12 mouse cellular contexts compared by ENCODE assay signal in genomic region chr5:128443848-128444247, GRCm38 (mm10). TPM values are rescaled to one million over a fixed set of nuclear protein-coding genes. Genes with fewer than 3 reads are reported as not detected.
DNase-seq lines count a peak whose midpoint lies in the region; ATAC-seq and TF ChIP-seq lines count a peak whose summit lies in the region.
"Had no signal": no experiment of that assay in that cellular context is flagged by ENCODE, and none has a peak within 500 bp of the region (broad histone marks: within the 10 kb centered on the region; RNA-seq: fewer than 3 reads in every experiment).

No protein-coding gene starts in this region.

- no peak for ATAC-seq in kidney, embryonic 15.5 days (replicated peaks; ENCODE audit: low FRiP score)
- no peak for ATAC-seq in embryonic facial prominence, embryonic 12.5 days (ENCODE audit: insufficient number of reproducible peaks, insufficient read depth, low FRiP score, low TSS enrichment)
- no peak for ATAC-seq in hindbrain, embryonic 15.5 days (ENCODE audit: low FRiP score, low read depth)
- no peak for ATAC-seq in midbrain, postnatal 0 days (ENCODE audit: low FRiP score)

- no peaks in the 10 kb centered on the region for H3K9me3 ChIP-seq in kidney, embryonic 15.5 days (replicated peaks)
- no peaks in the 10 kb centered on the region for H3K9me3 ChIP-seq in embryonic facial prominence, embryonic 12.5 days
- no peaks in the 10 kb centered on the region for H3K9me3 ChIP-seq in hindbrain, embryonic 15.5 days
- no peaks in the 10 kb centered on the region for H3K9me3 ChIP-seq in midbrain, postnatal 0 days (ENCODE audit: low read length)
- H3K9me3 ChIP-seq: liver, embryonic 13.5 days had no signal

- H3K36me3 ChIP-seq in kidney, embryonic 15.5 days: no peaks in the 10 kb centered on the region
- H3K36me3 ChIP-seq in embryonic facial prominence, embryonic 12.5 days: no peaks in the 10 kb centered on the region
- H3K36me3 ChIP-seq in hindbrain, embryonic 15.5 days: no peaks in the 10 kb centered on the region
- H3K36me3 ChIP-seq in midbrain, postnatal 0 days (ENCODE audit: insufficient read depth, low read length): no peaks in the 10 kb centered on the region
- H3K36me3 ChIP-seq: liver, embryonic 13.5 days had no signal

- H3K4me3 ChIP-seq in kidney, embryonic 15.5 days (replicated peaks): 0 out of 2 replicates have a peak overlapping the region, but pooled peaks have one; percentile 1
- H3K4me3 ChIP-seq in embryonic facial prominence, embryonic 12.5 days: 0 out of 2 replicates have a peak overlapping the region, but pooled peaks have one; percentile 6
- H3K4me3 ChIP-seq in hindbrain, embryonic 15.5 days: peak overlapping the region; percentile 9; the same call in 1 of the 2 replicates
- H3K4me3 ChIP-seq in midbrain, postnatal 0 days (ENCODE audit: low read depth, low read length): no peak overlapping the region; the same call in 1 of the 2 replicates
- H3K4me3 ChIP-seq in gastrocnemius, adult 2 months: no peak overlapping the region
- H3K4me3 ChIP-seq: liver, embryonic 13.5 days had no signal

- no peak for DNase-seq in kidney, postnatal 4 days
- no peak for DNase-seq in midbrain, postnatal 0 days (ENCODE audit: low spot score)
- no peak for DNase-seq in spleen, postnatal 14 days (ENCODE audit: low spot score in 2 of 2)
- DNase-seq in gastrocnemius, adult 2 months: no peak
- DNase-seq in adrenal gland, postnatal 10 days: no peak
- DNase-seq: cerebellum, adult 11-12 months; kidney, postnatal 36 days; liver, embryonic 13.5 days; right cerebral cortex, postnatal 14 days had no signal

- peaks cover 70% of the 10 kb centered on the region for H3K27me3 ChIP-seq in kidney, embryonic 15.5 days
- H3K27me3 ChIP-seq in embryonic facial prominence, embryonic 12.5 days: peaks cover 53% of the 10 kb centered on the region
- peaks cover 34% of the 10 kb centered on the region for H3K27me3 ChIP-seq in hindbrain, embryonic 15.5 days
- H3K27me3 ChIP-seq in midbrain, postnatal 0 days (ENCODE audit: insufficient read depth, low read length): peaks cover 18% of the 10 kb centered on the region; the same call in 1 of the 2 replicates

- 47% methylated on average over 4 of the region's 4 CpGs for WGBS in kidney, embryonic 15.5 days
- 39% methylated on average over 4 of the region's 4 CpGs for WGBS in embryonic facial prominence, embryonic 12.5 days
- WGBS in hindbrain, embryonic 15.5 days: 47% methylated on average over 4 of the region's 4 CpGs
- WGBS in midbrain, postnatal 0 days: 24% methylated on average over 4 of the region's 4 CpGs

- TF ChIP-seq CTCF in midbrain, postnatal 0 days (IDR thresholded peaks at IDR 0.05): no peak
- TF ChIP-seq CTCF in gastrocnemius, adult 2 months (IDR thresholded peaks at IDR 0.05): no peak

- no peak overlapping the region for H3K27ac ChIP-seq in kidney, embryonic 15.5 days
- no peak overlapping the region for H3K27ac ChIP-seq in embryonic facial prominence, embryonic 12.5 days
- no peak overlapping the region for H3K27ac ChIP-seq in hindbrain, embryonic 15.5 days (replicated peaks)
- H3K27ac ChIP-seq in midbrain, postnatal 0 days (ENCODE audit: low read depth, low read length): no peak overlapping the region
- H3K27ac ChIP-seq in gastrocnemius, adult 2 months: no peak overlapping the region
- H3K27ac ChIP-seq: liver, embryonic 13.5 days had no signal

- H3K4me2 ChIP-seq in kidney, embryonic 15.5 days: no peak overlapping the region
- peak overlapping the region; percentile 30; the same call in 1 of the 2 replicates for H3K4me2 ChIP-seq in embryonic facial prominence, embryonic 12.5 days (replicated peaks)
- H3K4me2 ChIP-seq in hindbrain, embryonic 15.5 days: peak overlapping the region; percentile 46
- H3K4me2 ChIP-seq in midbrain, postnatal 0 days (ENCODE audit: low read depth, low read length, poor library complexity, severe bottlenecking): peak overlapping the region; percentile 52
- H3K4me2 ChIP-seq: liver, embryonic 13.5 days had no signal

- H3K4me1 ChIP-seq in kidney, embryonic 15.5 days: no peaks in the 10 kb centered on the region
- H3K4me1 ChIP-seq in embryonic facial prominence, embryonic 12.5 days: peaks cover 6% of the 10 kb centered on the region; the same call in 1 of the 2 replicates
- peaks cover 5% of the 10 kb centered on the region; the same call in 1 of the 2 replicates for H3K4me1 ChIP-seq in hindbrain, embryonic 15.5 days (replicated peaks)
- H3K4me1 ChIP-seq in midbrain, postnatal 0 days (ENCODE audit: insufficient read depth, low read length): no peaks in the 10 kb centered on the region
- H3K4me1 ChIP-seq: liver, embryonic 13.5 days had no signal

- intact Hi-C loops in gastrocnemius, adult 2 months (cut with DNase I): no loop called here

- H3K9ac ChIP-seq in kidney, embryonic 15.5 days: no peak overlapping the region
- H3K9ac ChIP-seq in embryonic facial prominence, embryonic 12.5 days: no peak overlapping the region
- H3K9ac ChIP-seq in hindbrain, embryonic 15.5 days: no peak overlapping the region
- H3K9ac ChIP-seq in midbrain, postnatal 0 days (replicated peaks; ENCODE audit: low read length, poor library complexity, severe bottlenecking): no peak overlapping the region
- H3K9ac ChIP-seq: liver, embryonic 13.5 days had no signal

RNA-seq across cellular contexts. Expression of gene Tmem132d, which starts 11.0 kb away (rescaled TPM):
- polyA plus RNA-seq in kidney, embryonic 15.5 days (2015; fragmentation: Nextera tagmentation; extraction: Ambion mirVana): 0.30 and 0.58 TPM in 2 replicates
- polyA plus RNA-seq in embryonic facial prominence, embryonic 12.5 days (2016; fragmentation: Nextera tagmentation; extraction: Ambion mirVana): 0.94 and 1.3 TPM in 2 replicates
- 4.5 and 6.3 TPM in 2 replicates for polyA plus RNA-seq in hindbrain, embryonic 15.5 days (2015; fragmentation: Nextera tagmentation; extraction: Ambion mirVana)
- total RNA-seq in midbrain, postnatal 0 days (2014; rRNA removed): 14.7 and 16.9 TPM in 2 replicates
- 3.3 and 4.0 TPM in 2 replicates for polyA plus RNA-seq in midbrain, postnatal 0 days (2015; fragmentation: Nextera tagmentation; extraction: Ambion mirVana)
- total RNA-seq in gastrocnemius, adult 2 months (2021): under 1 TPM in 1 of 2 experiments, not detected in 1; 0.03 TPM
- under 1 TPM; 0.09 to 0.30 TPM for total RNA-seq in adrenal gland, postnatal 10 days (2021)

Comparison
In these comparisons a context has a peak if more than half of its experiments do, and no peak if none do; other contexts are left out.
1. H3K4me3 ChIP-seq: peak in kidney, embryonic 15.5 days (single experiment), embryonic facial prominence, embryonic 12.5 days (single experiment) and hindbrain, embryonic 15.5 days (single experiment); none in midbrain, postnatal 0 days (single experiment) and gastrocnemius, adult 2 months (single experiment).